Mouse (Mus musculus) neural tube, embryonic 10.5 days (tissue): ENCODE measurements around the gene Fam92b.

ENCODE experiments used
- DNase-seq: peaks from one replicate; pipeline ENCODE4 v3.0.0-alpha.2; 2017; ENCODE audit warnings: low spot score; ENCODE audit errors: extremely low spot score

Fam92b gene

DNA sequence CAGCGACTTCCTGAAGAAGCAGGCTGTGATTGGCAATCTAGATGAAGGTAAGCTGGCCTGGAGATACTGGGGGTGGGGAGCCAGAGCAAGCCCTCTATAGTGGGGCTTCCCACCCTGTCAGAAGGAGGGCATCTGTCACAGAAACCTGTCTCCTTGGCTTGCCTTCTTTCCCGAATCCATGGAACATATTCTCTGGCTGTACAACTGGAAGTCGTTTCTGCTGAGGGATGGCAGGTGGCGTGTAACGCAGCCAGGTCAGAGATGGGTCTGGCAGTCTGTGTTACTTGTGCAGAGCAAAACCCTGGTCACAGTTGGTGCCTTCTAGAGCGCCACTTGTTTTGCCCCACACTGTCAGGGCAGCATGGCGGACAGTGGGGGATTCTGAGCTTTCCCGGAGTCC is 16.9 kb downstream of the Fam92b start:
- DNase-seq: no peak

DNA sequence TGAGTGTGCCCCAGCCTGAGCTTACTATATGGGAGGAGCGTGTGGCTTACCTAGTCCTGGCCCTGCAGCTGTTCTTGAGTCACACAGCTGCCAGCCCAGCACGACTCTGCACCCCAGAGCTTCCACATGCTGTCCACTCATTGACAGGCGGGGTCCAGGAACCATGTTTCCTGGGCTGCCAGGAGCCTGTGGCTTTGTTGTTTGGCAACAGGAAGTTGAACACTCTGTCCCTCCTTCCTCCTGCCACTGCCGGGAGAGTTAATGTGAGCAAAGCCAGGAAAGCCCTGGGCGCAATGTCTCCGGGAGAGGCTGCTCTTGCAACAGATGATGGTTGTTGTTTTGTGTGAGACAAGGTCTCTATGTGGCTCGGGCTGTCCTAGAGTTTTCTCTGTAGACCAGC is 24.6 kb downstream of the Fam92b start:
- DNase-seq: no peak

DNA sequence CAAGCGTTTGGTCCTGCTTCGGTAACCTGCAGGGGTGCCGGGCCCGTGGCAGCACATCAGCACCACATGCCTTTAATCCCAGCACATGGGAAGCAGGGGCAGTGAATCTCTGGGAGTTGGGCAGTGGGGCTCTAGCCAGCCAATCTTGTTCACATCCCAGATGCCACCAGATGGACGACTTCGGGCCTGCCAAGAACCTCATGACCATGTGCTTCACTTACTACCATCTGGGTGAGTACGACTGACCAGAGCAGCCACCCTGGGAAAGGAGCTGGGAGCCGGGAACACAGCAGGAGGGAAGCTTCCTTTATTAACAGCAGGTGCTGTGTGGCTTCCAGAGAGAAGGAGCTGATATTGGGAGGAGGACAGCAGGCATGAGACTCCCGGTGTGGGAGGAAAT is 26.1 kb downstream of the Fam92b start:
- DNase-seq: no peak

DNA sequence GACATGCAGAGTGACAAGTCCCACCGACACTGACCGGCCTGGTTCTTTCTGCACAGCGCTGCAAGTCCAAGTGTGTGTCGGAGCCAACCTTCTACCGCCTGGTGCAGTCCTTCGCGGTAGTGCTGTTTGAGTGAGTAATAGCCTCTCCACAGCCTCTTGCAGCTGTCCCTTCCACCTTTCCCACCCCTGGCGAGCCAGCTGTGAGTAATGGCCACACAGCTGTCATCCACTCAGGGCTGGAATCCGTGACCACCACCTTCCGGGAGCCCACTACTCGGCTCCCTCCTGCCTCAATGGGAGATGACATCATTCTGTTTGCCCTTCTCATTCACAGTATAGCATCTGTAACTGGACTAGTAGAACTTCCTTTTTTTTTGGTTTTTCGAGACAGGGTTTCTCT is 27.2 kb downstream of the Fam92b start:
- DNase-seq: peak; percentile 44

DNA sequence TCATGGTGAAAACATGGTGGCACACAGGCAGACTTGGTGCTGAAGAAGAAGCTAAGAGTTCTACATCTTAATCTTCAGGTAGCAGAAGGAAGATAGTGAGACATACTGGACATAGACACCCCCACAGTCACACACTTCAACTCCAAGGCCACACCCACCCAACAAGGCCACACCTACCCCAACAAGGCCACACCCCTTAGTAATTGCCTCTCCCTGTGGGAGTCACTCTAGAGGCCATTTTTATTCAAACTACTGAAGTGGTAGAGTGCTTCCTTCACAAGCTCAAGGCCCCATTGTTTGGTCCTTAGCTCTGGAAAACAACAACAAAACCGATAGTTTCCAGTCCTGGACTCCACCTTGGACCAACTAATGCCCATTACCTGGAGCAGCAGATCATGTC is 31.2 kb downstream of the Fam92b start:
- no peak for DNase-seq

DNA sequence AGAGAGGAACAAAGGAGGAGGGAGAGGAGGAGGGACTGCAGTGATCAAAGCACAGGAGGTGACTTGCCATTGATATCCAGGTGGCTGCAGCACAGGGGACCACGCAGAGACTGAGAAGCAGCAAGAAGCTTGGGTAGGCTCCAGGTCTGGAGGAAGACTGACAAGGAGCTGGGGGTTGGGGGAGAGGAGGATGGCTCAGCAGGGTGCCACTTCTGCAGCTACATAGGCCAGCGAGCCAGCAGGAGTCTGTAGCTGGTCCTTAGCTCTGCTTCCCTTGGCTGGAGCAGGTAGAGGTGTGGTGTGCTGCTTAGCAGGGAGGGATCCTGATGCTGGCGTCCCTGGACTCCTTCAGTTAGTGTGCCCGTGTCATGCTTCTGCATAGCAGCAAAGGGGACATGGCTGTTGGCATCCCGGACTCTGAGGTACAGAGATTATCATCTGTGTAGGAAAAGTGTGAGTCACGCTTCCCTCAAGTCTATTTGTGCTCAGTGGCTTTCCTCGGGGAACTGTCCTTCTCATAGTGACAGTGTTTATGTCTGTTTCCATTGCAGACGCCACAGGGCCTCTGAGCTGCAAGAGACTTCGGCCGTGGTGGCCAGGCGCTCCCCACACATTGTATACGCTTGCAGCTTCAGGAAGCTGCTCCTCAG is 32.5 kb downstream of the Fam92b start:
- no peak for DNase-seq

DNA sequence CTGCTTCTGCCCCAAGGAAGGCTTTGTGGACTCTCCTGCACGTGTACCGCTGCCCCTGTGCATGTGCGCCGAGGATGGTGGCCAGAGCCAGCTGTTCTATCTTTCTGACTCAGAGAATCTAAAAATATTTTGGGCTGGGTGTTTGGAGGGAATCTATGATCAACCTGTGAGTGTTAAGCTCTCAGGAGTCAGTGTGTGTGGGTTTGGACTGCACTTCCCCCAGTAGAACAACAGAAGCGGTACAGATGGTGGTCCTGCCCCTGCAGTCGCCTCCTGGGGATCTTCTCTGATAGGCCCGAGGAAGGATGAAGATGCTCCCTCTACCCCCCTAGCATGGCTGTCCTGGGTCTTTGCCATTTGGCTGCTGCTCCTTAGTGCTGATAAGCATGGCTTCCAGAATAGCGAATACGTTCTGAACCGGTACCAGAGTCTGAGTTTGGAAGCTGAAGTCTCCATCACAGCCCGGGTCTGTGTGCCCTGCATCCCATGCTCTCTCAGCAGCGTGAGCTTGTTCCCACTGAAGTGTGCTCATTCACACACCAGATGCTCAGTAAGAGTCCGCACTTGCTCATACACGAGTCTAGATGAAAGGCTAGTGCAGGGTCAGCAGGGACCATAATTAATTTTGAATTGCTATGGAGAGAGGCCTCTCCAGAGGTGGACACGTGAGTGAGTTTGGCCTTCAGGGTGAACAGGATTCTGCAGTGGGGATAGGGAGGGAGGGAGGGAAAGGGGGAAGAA is 33.2 kb downstream of the Fam92b start:
- no peak for DNase-seq

DNA sequence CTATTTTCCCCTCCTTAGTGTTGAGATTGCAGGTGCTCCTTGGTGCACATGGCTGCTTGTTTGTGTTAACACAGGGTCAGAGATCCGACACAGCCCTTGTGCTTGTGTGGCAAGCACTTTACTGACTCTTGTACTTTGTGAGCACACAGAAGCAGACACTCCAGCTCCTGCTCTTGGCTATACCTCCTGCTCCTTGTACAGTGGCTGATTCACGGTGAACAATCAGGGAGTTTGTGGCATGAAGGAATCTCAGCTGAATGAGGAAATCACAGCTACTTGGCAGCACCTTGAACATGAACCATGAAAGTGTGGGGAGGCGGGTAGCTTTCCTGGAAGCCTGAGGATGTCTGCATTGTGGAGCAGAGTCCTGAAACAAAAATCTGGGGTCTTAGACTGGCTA is 36.5 kb downstream of the Fam92b start:
- no peak for DNase-seq

DNA sequence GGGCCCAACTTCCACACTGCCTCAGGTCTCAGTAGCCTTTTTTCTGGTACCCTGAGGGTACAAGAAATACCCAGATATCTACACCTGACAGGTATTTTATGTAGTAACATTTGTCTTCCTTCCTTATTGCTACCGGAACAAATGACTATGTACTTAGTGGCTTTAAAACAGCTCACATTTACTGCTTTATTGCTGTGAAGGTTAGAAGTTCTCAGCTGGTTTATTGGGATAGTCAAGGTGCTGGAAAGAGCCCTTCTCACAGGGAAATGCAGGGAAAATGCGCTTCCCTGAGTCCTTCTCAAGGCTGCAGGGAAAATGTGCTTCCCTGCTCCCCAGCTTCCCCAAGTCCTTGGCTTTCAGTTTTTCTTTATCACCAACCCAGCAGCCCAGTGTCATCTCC is 38.3 kb downstream of the Fam92b start:
- no peak for DNase-seq

DNA sequence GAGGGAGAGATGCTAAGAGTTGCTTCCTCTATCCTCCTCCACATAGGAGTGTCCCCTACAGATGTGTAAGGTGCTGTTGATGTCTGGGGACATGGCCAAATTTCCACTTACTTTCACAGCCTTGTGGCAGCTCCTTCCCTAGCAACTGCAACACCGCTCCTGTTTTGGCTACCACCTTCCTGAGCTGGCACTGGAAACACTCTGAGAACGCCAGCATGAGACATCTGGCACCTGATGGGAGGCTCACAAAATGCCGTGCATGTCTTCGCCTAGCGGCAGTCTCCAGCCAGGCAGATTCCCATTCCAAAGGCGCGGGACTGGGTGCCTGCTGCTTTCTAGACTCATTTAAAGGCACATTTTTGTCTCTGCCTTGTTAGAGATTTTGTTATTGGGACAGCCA is 40.6 kb downstream of the Fam92b start:
- no peak for DNase-seq

DNA sequence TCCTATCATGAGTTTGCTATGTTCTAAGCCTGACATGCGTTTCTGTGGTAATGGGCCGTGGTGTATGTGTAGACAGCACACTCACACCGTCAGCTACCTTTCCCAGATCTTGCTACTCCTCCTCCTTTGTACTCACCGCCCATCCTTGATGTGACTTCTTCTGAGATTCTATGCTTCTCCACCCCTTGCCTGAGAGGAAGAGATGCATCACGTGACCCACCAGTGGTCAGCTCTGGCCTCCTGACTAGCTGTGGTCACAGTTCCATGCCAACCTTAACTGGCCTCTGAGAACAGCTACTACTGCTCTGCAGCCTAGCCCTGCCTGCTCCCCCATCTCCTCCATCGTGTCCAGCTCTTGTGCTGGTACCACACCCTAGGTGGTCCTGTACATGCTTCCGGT is 41.6 kb downstream of the Fam92b start:
- no peak for DNase-seq

DNA sequence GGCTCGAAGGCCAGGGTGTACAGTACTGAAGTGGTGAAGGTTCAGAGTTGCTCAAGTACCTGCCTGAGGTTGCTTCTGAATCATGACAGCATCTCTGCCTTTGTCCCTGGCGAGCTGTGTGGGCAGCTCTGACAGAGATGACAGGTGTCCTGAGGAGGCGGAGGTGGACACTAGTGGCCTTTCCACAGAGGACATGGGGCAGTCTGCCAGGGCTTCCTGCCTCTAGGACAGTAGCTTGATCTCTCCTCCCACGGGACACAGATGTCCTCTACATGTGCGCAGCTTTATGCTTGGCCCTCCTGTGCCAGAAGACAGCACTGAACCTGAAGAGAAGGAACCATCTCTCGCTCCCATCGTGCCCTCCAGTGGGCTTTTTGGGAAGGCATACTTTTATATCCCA is 44.1 kb downstream of the Fam92b start:
- DNase-seq: no peak

DNA sequence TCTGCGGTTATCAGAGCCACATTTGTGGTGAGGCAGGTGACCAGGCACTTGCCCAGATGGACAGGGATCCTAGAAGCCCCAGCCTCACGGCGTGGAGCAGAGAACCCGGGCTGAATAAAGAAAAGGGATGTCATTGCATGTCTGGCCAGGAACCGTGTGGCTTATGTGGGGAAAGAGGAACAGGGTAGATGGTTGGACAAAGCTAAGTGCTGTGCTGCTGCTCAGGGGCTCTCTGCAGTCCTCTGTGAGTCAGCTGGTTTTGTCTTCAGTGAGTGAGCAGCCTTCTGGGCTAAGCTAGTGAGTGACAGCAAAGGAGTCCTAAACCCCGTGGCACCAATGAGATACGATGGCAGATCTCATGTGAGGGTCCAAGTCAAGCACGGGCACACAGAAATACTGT is 46.1 kb downstream of the Fam92b start:
- DNase-seq: no peak

DNA sequence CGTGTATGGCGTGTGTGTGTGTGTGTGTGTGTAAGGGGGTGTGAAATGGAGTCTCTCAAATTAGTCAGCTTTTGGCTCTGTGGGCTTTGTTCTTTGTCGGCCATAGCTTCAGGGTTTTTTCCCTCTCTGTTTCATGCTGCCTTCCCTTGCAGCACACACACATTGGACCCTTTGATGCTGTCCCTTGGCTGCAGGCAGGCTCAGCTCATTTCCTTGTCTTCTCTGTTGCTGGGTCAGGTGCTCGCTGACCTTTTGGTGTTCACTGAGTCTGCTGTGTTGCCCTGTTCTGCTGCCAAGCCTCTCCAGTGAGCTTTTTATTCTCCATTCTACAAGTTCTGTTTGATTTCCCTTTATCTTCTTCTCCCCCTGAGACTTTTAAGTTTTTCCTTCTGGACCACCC is 47.7 kb downstream of the Fam92b start:
- DNase-seq: no peak

DNA sequence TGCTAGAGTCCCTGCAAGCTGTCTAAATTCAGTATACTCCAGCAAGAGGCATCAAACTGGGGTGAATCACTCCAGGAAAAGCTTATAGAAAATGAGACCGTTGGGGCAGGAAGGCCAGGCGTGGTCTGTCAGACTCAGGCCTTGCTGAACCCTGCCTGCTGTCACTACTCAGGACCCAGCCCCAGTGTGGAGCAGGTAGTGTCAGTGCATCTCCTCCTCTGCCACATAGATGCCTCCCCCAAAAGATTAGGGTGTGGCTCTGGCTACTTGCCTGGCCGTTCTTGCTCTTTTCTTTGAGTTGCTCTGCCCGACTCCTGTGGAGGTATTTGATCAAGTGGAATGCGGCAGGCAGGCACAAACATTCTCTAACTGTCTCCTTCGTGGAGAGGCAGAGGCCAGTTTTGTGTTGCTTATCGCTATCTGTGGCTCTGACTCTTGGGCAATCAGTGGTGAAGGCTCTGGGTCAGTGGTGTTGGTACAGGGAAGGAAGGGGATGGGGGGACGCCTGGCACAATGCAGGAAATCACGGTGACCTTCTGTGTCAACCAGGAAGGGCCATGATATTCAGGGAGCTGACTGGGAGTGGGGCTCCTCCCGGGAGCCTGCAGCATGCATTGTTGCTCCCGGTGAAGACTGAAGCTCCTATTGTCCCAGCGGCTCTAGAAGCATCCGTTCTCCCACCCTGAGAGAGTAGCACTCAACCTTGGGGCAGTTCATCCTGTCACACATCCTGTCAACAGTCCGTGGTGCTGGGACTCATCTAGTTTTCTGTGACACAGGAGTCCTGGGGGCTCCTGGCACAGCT is 50.7 kb downstream of the Fam92b start:
- no peak for DNase-seq

DNA sequence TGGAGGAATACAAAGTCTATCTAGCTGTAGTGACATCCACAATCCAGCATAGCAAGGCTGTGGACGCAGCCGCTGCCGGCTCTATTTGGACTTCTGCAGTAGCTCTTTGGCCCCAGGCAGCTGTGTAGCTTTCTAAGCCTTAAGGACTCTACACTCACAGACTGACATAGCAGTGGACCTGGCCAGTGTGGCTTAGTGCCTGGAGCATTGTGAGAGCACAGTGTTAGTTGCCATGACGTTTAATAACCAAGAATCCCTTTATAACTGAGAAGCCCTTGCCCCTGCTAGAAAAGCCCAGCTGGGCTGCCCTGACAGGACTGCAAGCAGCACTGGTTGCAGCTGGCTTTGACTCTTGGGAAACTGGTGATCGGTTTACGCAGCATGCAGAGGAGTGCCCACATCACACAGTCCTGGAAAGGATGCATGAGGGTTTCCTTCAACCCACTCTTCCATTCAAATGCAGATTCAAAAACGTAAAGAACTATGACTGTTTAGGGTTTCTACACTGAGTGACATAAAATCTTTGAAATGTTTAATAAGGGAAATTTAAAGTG is 52.4 kb downstream of the Fam92b start:
- DNase-seq: no peak

DNA sequence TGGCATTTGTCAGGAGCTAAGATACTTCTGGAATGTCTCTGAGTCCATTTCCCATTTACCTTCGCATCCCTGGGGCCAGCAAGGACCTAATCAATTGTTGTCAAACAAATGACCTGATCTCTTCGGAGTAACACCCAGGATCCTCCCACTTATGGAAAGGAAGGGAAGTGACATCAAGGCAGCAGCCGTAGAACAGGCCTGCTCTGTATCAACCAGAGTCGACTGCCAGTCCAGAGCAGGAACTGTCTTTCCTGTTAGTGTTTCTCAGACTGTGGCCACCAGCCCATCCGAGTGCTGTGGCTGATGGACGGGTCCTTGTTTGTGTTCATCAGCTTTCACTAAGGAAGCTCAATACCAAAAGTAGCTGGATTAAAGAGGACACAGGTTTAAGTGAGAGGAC is 53.0 kb downstream of the Fam92b start:
- DNase-seq: no peak

DNA sequence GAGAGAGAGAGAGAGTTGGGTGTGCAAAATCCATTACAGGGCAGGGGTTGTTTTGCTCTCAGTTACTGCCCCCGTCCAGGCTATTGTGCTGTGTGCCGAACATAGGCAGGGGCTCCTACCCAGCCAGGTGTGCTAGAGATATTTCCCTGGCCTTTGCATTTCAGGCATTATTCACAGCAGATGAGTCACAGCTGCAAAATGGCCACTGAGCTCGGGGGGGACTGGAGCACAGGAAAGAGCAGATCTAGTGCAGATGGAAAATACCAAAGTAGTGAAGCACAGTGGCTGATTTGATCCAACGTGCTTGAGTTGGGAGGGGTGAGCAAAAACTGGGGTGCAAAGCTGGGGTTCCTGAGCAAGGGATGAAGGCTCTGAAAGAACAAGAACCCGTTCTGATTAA is 56.3 kb downstream of the Fam92b start:
- DNase-seq: no peak

DNA sequence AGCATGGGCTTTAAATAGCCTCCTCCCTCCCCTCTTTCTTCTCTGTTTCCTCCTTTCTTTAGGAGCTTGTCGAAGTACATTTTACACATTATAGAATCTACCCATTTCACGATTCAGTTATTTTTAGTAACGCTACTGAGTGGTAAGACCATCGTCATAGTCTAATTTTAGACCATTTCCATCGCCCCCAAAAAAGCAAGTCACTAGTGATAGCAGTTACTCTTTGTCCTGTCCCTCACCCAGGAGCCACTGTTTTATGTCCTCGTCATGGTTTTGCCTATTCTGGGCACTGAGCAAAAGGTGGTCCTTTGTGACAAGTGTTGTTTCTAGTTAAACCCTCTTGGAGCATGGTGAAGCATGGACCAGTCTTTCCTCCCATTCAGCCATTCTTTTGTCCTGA is 57.3 kb downstream of the Fam92b start:
- DNase-seq: no peak

DNA sequence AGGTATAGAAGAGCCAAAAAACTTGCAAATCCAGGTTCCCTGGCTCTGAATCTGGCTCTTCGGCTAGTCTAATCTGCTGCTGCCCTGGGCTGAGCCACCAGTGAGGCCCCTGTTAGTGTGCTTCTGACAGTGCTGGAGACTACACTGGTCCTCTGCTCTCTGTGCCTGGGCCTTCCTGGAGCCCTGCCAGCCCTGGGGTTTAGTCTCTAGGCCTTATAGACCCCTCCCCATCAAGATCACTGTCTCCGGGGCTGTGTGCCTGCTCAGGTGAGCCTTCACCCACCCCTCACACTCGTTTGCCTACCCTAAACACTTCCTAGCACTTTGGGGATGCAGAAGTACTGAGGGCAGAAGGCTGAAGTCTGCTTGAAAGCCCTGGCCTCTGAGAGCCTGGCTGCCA is 57.8 kb downstream of the Fam92b start:
- no peak for DNase-seq

DNA sequence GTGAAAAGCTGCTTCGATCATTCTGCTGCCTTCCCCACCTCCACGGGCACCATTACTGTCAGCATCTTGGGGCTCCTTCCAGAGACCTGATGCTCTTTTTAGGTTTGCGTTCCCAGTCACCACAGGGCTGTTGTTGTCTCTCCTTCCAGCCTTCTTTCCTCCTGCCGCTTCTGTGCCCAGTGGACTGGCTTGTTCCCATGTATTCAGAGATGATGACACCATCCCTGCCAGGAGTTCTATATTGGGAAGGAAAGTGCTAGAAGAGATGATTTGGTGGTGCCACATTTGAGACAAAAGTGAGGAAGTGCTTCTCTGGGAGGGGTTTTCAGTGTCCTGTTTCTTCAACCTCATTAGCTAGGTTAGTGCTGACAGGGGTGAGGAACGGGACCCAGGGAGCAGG is 58.4 kb downstream of the Fam92b start:
- no peak for DNase-seq

DNA sequence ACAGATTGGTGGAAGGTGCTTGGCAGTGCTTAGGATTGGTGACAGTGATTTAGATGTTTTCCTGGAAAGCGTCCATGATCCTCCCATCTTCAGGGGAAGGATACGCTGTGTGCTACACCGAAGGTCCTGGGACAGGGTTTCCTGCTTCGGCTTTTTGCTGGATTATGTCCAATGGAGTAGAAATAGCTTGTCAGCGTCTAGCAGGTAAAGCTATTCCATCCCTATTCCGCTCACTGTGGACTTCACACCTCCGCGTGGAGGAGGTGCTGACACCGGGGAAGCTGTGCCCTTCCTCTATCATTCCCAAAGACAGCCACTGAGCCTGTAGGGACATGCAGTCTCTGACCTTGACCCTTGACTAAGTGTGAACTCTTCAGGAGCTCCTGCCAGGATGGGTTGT is 59.1 kb downstream of the Fam92b start:
- no peak for DNase-seq
